Mouse (Mus musculus): ENCODE measurements at regions not wholly inside any gene's neighbourhood (a gene's known extent, or its start where the extent isn't known, plus 50 kb on each side); places are given as distances from the start of the nearest gene placed in this dataset.

- no peak for ATAC-seq (replicated peaks; ENCODE audit: low read depth, poor library complexity, severe bottlenecking)
Measured at GRCm38 (mm10) chr13:43908041-43908644, 123.6 kb downstream of the Cd83 start.

DNA sequence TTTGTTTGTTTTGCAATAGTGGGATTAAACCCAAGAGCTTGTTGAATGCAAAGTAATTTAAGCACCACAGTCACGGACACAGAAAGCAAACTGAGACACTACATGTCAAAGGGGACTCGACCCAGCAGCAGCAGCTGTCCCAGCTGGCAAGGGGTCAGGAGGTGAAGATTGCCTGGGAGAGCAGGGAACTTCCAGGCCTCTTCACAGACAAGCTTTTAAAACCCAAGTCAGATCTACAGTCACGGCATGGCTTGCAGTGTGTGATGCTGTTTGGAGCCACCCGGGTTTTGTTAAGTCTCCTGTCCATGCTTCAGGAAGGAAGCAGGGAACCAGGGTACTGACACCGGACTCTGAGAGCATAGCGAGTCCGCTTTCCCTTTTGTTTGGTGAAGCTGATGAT lies 125.4 kb downstream of the Cd83 start:
- ATAC-seq (replicated peaks; ENCODE audit: low read depth, poor library complexity, severe bottlenecking): no peak

- no peak for ATAC-seq (replicated peaks; ENCODE audit: low read depth, poor library complexity, severe bottlenecking)
Measured at GRCm38 (mm10) chr13:43913476-43913875, 128.9 kb downstream of the Cd83 start.

DNA sequence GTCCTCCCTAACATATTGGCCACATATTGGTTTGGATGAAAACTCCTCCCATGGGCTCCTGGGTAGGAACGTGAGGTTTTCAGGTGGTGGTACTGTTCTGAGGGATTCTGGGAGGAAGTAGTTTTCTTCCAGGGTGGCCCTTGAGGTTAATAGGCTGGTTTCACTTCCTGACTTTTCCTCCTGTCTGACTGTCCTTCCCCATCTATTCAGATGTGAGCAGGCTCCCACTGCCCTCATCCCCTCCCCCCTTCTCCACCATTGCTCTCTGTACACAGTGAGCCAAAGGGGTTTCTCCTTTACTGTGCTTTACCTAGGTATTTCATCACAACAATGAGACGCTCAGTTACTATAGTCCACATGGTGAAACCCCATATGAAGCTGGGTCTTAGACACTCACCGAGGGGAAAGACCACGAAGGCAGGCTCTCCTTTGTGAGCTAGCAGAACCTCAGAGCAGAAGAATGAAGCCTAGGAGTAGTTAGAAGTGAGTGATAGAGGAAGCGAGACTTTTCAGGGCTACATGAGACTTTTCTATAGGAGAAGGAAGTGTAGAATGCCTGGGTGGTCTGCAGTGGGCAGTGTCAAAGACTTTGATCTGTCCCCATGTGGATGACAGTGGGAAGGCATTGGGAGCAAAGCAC lies 135.3 kb downstream of the Cd83 start:
- ATAC-seq (replicated peaks; ENCODE audit: low read depth, poor library complexity, severe bottlenecking): peak; percentile 69

- ATAC-seq (replicated peaks; ENCODE audit: low read depth, poor library complexity, severe bottlenecking): no peak
Measured at GRCm38 (mm10) chr13:43930081-43930981, 145.8 kb downstream of the Cd83 start.

DNA sequence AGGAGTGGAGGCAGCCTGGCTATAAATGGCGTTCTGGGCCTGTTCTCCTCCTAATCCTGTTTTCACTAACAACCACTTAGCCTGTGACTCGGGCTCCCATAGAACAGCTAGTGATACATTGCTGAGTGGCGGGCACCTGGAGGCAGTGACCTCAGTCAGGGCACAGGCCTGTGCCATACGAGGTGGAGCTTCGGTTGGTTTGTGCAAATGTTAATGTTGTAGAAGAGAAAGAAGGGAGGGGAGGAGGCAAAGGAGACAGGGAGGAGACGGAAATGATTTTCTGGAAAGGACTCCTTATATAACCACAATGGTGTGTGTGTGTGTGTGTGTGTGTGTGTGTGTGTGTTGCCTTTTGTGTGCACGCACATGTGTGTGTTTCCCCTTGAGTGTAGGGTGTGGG lies 148.4 kb downstream of the Cd83 start:
- ATAC-seq (replicated peaks; ENCODE audit: low read depth, poor library complexity, severe bottlenecking): no peak

- no peak for ATAC-seq (replicated peaks; ENCODE audit: low read depth, poor library complexity, severe bottlenecking)
Measured at GRCm38 (mm10) chr13:43935284-43935683, 150.7 kb downstream of the Cd83 start.

DNA sequence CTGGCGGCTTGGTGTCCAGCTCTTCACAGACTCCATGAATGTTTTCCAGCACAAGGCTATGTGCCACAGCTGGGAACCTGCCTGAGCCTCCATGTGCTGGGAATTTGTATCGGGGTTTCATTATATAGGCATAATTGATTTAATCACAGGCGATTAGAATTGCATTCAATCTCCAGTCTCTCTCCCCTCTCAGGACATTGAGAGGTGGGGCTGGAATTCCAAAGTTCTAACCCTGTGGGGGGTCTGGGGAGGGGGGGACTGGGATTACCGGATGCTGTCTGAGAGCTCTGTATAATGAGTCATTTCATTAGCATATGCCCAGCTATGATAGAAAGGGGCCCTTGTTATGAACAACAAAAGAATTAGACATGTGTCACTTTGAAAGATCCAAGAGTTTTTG lies 151.9 kb downstream of the Cd83 start:
- no peak for ATAC-seq (replicated peaks; ENCODE audit: low read depth, poor library complexity, severe bottlenecking)

DNA sequence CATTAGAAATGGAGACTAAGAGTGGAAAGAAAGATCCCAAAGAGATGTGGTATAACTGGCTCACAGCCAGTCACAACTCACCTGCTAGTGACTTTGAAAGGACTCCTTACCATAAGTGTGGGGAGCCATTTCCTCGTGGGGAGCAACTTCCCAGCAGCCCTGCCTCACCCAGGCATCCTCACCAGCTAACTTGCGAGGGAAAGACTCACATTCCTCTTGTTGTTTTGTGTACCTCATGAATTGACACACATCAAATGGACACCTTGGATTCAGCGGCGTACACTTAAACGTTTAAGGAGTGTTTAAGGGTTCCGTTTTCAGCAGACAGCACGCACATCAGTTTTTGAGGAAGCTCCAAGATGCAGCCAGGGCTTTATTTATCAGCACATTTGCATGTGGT lies 154.0 kb downstream of the Cd83 start:
- no peak for ATAC-seq (replicated peaks; ENCODE audit: low read depth, poor library complexity, severe bottlenecking)

DNA sequence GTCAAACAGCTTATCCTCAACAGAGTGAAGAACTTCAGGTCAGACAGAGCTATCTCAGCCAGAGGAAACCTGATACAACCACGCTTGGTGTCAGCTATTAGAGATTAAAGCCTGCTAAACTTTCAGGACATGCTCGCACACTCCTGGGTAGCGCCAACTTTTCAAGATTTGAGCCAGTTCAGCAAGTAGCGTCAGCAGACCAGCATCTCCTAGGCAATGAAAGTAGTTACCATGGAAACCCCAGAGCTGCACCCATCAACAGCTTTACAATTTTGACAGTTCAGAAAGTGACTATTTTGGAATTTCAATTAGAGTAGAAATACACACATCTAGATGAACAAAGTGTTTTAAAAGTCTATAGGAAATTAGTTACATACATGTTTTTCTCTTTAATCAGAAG lies 154.8 kb downstream of the Cd83 start:
- ATAC-seq (replicated peaks; ENCODE audit: low read depth, poor library complexity, severe bottlenecking): no peak

DNA sequence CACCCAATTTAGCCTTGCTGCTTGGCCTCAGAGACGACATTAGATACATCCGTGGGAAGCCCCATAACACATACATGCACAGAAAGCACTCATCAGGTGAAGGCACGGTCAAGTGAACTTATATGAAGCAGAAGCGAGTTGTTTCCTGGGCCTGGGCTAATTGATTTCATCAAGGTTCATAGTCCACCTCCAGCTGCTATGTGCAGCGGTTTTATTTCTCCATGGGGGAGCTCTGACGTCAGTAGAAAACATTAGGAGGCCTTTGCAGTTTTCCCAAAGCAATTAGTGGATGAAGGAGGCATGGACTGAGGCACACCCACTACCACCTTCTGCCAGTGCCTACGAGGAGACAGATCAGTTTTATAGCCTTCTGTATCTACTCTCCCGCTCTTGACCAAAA lies 157.2 kb downstream of the Cd83 start:
- ATAC-seq (replicated peaks; ENCODE audit: low read depth, poor library complexity, severe bottlenecking): no peak

- ATAC-seq (replicated peaks; ENCODE audit: low read depth, poor library complexity, severe bottlenecking): no peak
Measured at GRCm38 (mm10) chr13:43948606-43949005, 164.0 kb downstream of the Cd83 start.

GRCm38 (mm10) chr13:43949740-43950643 lies 165.4 kb downstream of the Cd83 start:
- no peak for ATAC-seq (replicated peaks; ENCODE audit: low read depth, poor library complexity, severe bottlenecking)

GRCm38 (mm10) chr13:43952491-43952890 lies 167.9 kb downstream of the Cd83 start:
- ATAC-seq (replicated peaks; ENCODE audit: low read depth, poor library complexity, severe bottlenecking): no peak

- peak; percentile 63 for ATAC-seq (replicated peaks; ENCODE audit: low read depth, poor library complexity, severe bottlenecking)
Measured at GRCm38 (mm10) chr13:43952972-43953592, 168.5 kb downstream of the Cd83 start.

DNA sequence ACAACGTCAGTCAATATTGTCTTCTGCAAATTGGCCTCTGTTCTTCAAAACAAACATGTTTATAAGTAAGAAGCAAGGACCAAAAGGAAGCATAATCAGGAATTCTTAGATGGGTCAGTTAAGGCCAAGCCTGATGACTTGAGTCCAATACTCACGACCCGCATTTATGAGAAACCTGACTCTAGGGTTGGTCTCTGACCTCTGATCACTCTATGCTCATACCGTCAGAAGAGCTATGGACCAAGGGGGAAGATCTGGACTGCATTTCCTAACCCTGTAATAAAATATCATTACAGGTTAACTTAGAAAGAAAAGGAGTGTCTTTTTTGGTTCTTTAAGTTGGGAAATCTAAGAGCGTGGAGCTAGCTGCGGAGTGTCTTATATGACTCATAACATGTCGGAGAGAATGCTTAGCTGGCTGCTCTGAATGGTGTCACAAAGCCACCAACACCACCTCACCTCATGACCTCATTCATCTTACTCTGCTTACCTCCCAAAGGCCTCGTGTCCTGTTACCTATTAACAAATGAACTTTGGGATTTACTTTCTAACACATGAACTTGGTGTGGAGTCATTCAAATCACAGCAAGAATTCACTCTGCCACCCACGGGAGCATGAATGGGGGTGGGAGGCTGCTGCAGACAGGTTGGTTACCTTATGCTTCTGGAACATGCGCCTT lies 170.3 kb downstream of the Cd83 start:
- ATAC-seq (replicated peaks; ENCODE audit: low read depth, poor library complexity, severe bottlenecking): no peak

- ATAC-seq (replicated peaks; ENCODE audit: low read depth, poor library complexity, severe bottlenecking): no peak
Measured at GRCm38 (mm10) chr13:43957046-43957445, 172.5 kb downstream of the Cd83 start.

GRCm38 (mm10) chr13:43959121-43959572 lies 174.6 kb downstream of the Cd83 start:
- ATAC-seq (replicated peaks; ENCODE audit: low read depth, poor library complexity, severe bottlenecking): peak; percentile 75

DNA sequence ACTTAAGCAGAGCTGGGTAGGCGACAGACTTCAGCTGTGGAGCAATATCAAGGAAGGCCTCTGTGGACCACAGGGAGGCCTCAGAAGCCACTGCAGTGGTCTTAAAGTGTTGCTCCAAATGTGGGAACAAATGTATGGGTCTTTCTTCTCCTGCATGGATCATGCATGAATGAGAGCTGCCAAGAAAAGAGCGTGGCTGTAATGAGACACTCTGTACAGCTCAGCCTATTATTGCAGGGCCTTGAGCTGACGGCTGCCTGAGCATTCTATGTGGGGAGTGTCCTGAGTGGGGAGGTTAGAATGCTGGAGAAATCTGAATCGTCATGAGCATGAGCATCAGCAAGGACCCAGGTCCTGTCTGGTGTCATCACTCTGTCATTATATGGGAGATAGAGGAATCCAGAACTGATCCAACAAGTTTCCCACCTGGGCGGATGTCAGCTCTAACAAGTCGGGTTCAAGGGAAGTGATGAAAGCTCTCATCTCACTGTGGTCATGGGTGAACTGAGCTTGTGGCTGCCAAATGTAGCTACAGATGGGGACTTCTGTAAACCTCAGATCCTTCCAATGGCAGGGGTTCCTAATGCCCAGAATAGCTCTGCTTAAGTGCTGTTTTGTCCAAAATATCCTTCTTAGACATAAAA lies 176.6 kb downstream of the Cd83 start:
- ATAC-seq (replicated peaks; ENCODE audit: low read depth, poor library complexity, severe bottlenecking): peak; percentile 37; the same call in 1 of the 2 replicates
